Mouse (Mus musculus) lung, adult 18-20 months (tissue): ENCODE measurements around the gene Olfr467.
"Not testable (repeated sequence)": the region's sequence is repeated elsewhere in the genome, so short reads cannot be mapped to it uniquely, and the experiment has no call there.

Source experiments
- DNase-seq, 2 experiments: peaks; one replicate each; pipeline ENCODE4 v3.0.0; 2022; ENCODE audit warnings: mixed read lengths in 2 of 2

Olfr467 gene

DNA sequence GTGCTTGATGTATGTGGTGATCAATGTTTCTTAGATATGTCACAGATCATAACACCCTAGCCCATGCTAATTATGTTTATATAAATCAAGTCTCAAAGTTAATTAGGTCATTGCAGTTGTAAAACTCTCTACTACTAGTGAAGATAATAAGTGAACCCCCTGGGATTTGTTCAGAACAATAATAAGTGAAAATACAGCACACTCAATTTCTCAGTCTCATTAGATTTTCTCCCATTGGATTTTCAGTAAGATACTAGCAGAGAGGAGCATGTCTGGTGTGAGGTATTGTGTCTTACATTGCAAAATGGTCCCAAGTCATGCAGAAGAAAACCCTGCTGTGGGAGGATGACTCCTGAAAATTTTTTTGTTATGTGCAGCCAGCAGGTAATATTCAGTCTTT, at the start of gene Olfr467:
Olfr467 (plus strand) TSS at position 301 of the 400 bp plus-strand sequence.
- DNase-seq = no peak

DNA sequence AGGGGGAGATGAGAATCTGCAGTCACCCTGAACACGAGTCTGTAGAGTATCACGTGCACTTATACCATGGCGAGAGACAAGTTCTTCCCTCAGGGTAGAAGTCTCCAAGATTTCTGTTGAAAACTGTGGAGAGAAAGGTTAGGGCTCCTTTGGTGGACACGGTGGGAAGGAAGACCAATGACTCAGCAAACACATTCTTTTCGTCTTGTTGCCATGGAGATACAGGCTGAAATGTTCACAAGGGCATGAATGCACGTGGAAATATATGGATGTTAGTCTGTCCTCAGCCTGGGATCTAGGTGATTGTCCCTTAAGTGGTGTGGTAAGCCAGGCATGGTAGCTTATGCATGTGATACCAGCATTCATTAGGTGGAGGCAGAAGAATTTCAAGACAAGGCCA, 41.3 kb upstream of the Olfr467 start:
- DNase-seq = no peak

DNA sequence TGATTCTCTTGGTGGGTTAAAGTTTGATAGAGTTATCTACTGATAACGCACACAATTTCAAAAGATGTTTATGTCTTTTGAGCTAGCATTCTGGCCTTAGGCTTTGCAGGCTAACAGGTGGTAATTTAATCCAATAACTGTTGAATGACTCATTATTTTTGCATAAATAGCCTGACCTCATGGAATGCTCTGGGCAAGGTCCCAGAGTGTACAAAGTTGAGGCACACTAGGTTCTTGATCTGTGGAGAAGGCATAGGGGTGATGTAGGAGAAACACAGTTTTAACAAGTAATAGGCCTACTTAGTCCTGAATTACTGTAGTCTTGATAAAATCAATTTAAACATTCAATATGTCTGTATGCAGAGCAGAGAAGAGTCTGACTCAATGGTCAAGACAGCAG, 33.8 kb upstream of the Olfr467 start:
- no peak for DNase-seq

DNA sequence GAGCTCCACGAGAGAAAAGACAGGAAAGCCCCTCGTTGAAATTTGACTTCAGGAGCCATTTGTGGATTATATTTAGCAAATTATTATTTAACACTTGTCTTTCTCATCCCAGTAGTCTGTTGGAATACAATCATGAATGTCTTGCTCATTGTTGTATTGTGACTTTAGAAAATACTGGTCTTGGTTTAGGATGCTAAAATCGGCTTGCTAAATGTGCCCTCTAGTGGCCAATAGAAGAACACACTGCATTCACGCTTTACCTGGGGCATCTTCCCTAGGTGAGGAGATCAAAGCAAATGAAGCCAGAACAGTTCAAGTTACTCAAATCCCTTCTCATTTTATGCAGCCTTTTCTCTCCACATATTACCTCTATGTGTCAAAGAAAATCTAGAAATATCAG, 32.5 kb upstream of the Olfr467 start:
- DNase-seq = no peak

DNA sequence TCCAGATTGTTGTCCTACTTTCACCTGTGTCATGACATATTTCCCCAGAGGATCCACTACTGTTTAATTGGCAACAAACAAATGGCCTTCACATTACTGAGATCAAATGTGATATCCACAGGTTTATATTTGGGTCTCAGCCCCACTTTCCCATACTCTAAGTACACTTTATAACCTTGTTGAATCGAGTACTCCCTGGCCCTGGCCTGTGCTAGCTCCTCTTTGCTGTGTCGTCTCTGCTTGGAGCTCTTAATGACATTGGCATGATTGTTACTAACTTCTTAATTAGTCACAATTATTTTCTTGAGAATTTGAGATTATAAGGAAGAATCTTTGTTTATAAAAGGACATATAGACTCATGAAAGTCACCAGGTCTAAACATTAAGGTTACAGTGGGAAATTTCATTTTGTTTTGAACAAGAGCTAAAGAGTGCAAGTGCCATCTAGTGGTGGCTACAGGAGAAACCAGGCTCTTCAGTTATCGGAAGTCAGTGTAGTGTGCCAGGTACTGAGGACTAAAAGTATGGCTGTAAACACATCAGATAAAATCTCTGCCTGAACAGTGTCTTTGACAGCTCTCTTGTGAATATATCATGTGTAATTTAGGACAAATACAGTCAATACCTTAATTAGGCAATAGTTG, 24.0 kb upstream of the Olfr467 start:
- peak in 1 of 2 experiments; percentile 2 for DNase-seq

DNA sequence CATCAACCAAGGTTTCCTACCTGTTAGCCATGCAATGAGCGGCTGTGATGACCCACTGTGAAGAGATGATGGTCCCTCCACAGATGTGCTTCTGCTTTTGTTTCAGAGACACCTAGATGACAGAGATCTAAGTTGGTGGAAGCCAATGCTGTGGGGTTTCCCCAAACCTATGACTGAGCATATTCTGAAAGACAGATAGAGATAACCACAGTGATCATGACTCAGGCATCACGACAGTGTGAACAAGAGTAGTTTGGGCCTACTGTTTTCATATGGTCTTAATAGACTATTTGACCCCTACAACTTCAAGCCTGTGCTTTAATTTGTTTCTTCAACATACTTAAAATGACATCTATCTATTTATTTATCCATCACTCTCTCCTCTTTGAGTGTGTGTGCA, 15.6 kb upstream of the Olfr467 start:
- no peak for DNase-seq

DNA sequence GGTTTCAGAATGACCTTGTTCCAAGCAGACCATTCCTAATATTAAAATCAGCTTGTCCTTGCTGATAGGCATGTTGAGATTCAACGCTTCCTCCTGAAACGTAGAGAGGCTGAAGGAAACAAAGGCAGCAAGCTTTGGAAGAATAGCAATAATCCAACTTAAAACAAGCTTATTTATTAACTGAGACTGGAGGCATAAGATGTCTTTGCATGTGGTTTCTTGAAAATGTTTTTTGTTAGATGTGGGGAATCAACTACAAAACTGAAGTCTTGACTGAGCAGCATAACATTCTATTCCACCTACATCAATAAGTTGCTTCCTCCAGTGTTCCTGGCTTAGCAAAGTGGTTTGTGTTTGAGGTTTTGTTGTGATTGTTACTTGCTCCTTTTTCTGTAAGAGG, 11.0 kb upstream of the Olfr467 start, which contains the start of gene Ovch2:
Ovch2 (minus strand) TSS at position 101 of the 400 bp plus-strand sequence.
- no peak for DNase-seq

DNA sequence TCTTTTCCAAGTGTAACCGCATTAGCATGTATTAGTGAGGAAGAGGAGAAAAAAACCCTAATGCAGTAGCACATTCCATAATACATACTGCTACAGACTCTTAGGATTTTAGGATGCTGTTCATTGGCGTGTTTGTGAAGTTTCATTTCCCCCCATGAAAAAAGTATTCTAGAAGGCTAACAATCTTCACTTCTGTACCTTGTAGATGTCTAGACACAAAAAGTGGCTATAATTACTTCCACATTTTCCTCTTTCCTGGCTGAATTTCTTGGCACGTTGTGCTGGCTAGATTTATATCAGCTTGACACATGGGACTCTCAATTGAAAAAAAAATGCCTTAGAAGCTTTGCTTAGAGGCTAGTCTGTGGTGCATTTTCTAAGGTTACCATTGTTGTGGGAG, 9.9 kb upstream of the Olfr467 start:
- no peak for DNase-seq

DNA sequence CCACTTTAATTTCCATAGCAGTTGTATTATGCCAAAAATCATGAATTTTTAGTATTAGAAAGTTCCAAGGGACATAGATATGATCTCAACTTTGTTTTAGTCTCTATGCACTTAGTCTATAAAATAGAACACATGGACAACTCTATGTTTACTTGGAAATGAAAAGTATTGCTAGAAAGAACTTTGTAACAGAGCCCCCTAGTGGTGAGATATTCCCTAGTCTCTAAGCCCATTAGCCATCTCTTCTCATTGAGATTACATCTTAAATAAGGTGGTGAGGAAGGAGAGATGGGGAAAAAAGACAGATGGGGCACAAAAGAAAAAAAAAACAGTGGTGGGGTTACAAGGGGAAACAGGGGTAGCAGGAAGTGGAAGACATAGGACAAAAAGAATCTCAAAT, 7.4 kb downstream of the Olfr467 start:
- DNase-seq = no peak

DNA sequence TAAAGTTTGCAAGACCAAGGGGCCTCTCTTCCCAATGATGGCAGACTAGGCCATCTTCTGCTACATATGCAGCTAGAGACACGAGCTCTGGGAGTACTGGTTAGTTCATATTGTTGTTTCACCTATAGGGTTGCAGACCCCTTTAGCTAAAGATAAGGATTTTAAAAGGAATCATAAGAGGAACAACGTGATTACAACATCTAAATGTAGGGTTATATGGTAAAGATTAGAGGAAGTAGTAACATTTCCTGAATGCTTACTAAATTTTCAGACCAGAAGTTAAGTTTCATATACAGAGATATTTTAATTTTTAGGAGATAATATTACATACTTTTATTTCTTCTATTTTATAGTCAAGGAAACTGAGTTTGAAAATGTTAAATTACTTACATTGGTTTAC, 11.8 kb downstream of the Olfr467 start:
- not testable (repeated sequence) for DNase-seq

DNA sequence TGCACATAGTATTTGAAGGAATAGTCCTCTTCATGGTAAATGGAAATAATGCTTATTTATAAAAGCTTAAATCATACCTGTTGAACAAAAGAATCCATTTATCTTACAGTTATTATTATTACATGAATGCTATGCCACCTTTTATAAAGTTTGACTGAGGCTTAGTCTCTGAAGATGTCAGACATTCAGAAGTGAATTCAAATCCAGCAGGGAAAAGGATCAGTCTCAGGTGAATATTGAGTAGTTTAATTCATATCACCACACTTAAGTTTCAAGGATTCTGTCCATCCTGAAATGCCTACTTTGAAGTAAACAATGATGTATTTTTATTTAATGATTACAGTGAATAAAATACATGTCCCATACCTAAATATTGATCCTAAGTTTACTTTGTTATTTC, 13.4 kb downstream of the Olfr467 start, which contains the start of gene Olfr469:
Olfr469 (minus strand) TSS at position 101 of the 400 bp plus-strand sequence.
- DNase-seq = not testable (repeated sequence)

DNA sequence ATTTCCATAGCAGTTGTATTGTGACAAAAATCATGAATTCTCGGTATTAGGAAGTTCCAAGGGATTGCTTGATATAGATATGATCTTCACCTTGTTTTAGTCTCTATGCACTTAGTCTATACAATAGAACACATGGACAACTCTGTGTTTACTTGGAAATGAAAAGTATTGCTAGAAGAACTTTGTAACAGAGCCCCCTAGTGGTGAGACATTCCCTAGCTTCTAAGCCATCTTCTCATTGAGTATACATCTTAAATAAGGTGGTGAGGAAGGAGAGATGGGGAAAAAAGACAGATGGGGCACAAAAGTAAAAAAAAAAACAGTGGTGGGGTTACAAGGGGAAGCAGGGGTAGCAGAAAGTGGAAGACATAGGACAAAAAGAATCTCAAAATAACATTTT, 29.7 kb downstream of the Olfr467 start:
- no peak for DNase-seq

DNA sequence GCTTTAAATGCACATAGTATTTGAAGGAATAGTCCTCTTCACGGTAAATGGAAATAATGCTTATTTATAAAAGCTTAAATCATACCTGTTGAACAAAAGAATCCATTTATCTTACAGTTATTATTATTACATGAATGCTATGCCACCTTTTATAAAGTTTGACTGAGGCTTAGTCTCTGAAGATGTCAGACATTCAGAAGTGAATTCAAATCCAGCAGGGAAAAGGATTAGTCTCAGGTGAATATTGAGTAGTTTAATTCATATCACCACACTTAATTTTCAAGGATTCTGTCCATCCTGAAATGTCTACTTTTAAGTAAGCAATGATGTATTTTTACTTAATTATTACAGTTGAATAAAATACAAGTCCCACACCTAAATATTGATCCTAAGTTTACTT, 35.3 kb downstream of the Olfr467 start, which contains the start of gene Olfr470:
Olfr470 (minus strand) TSS at position 101 of the 400 bp plus-strand sequence.
- DNase-seq = not testable (repeated sequence)
